Mouse (Mus musculus) limb, embryonic 15.5 days (tissue): ENCODE measurements around the gene Lrfn4. TPM values are rescaled to one million over a fixed set of nuclear protein-coding genes. Genes with fewer than 3 reads are reported as not detected.

Experiments
- ATAC-seq: fragments of 200-750 bp; cut with Nextera tagmentation; 2 replicates; pipeline ENCODE4 v1.8.0; 2017; ENCODE audit warnings: low read depth, moderate TSS enrichment; ENCODE audit not compliant: insufficient number of reproducible peaks, low FRiP score, low TSS enrichment
- H3K27ac ChIP-seq: fragments of 300-500 bp; sonication (generic); 2 replicates; pipeline ENCODE4 v1.5.1; 2015; ENCODE audit warnings: moderate library complexity, mild to moderate bottlenecking, inconsistent platforms
- H3K27me3 ChIP-seq: fragments of 300-500 bp; sonication (generic); 2 replicates; pipeline ENCODE4 v1.6.1; 2015; ENCODE audit warnings: inconsistent platforms
- H3K36me3 ChIP-seq: fragments of 300-500 bp; sonication (generic); 2 replicates; pipeline ENCODE4 v1.6.1; 2015; ENCODE audit warnings: inconsistent platforms
- H3K4me1 ChIP-seq: fragments of 300-500 bp; sonication (generic); 2 replicates; pipeline ENCODE4 v1.6.1; 2015; ENCODE audit warnings: inconsistent platforms
- H3K4me2 ChIP-seq: fragments of 300-500 bp; sonication (generic); 2 replicates; pipeline ENCODE4 v1.6.1; 2015; ENCODE audit warnings: mild to moderate bottlenecking, inconsistent platforms
- H3K4me3 ChIP-seq: fragments of 300-500 bp; sonication (generic); 2 replicates; pipeline ENCODE4 v1.5.1; 2015; ENCODE audit warnings: mild to moderate bottlenecking, inconsistent platforms
- H3K9ac ChIP-seq: fragments of 300-500 bp; sonication (generic); 2 replicates; pipeline ENCODE4 v1.6.1; 2015; ENCODE audit warnings: inconsistent platforms
- H3K9me3 ChIP-seq: fragments of 300-500 bp; sonication (generic); 2 replicates; pipeline ENCODE4 v1.6.1; 2016; ENCODE audit warnings: inconsistent platforms
- WGBS: fragments of 180-500 bp; shearing (Covaris S2); methylation state at CpG from one replicate; pipeline ENCODE4 v1.1.7; 2015; 5-methylcytosine and 5-hydroxymethylcytosine counted together
- polyA plus RNA-seq: library from polyadenylated mRNA; unstranded; fragments of >200 nt; fragmentation: Nextera tagmentation; extraction: Ambion mirVana; gene quantifications from 2 replicates; pipeline ENCODE4 v1.2.1, GENCODE M21; 2015

The Lrfn4 gene
- polyA plus RNA-seq, 1 experiment from 2014 or later: 5.3 TPM

- Histone ChIP-seq H3K9me3 (no peaks in the 10 kb centered on the region), H3K27me3 (no peaks in the 10 kb centered on the region), H3K4me3 (no peak overlapping the region), H3K4me1 (peaks cover 31% of the 10 kb centered on the region), H3K36me3 (peaks cover 36% of the 10 kb centered on the region), H3K4me2 (no peak overlapping the region), H3K9ac (no peak overlapping the region), H3K27ac (no peak overlapping the region)
- no peak for ATAC-seq
- WGBS: 80% methylated on average over 5 of the region's 5 CpGs
Observed at GRCm38 (mm10) chr19:4622780-4623179, 7.3 kb upstream of the Lrfn4 start.

GRCm38 (mm10) chr19:4620721-4621120 is 5.3 kb upstream of the Lrfn4 start:
- Histone ChIP-seq H3K27me3 (no peaks in the 10 kb centered on the region), H3K9me3 (no peaks in the 10 kb centered on the region), H3K27ac (no peak overlapping the region), H3K4me1 (peaks cover 28% of the 10 kb centered on the region), H3K4me2 (no peak overlapping the region), H3K36me3 (peaks cover 36% of the 10 kb centered on the region), H3K9ac (no peak overlapping the region), H3K4me3 (no peak overlapping the region)
- ATAC-seq: no peak
- 84% methylated on average over 7 of the region's 7 CpGs for WGBS

- H3K4me1 ChIP-seq: peaks cover 26% of the 10 kb centered on the region
- no peaks in the 10 kb centered on the region for H3K27me3 ChIP-seq
- H3K36me3 ChIP-seq: peaks cover 36% of the 10 kb centered on the region
- H3K4me3 ChIP-seq: no peak overlapping the region
- H3K27ac ChIP-seq: no peak overlapping the region
- no peak overlapping the region for H3K9ac ChIP-seq
- 69% methylated on average over 10 of the region's 10 CpGs for WGBS
- no peak for ATAC-seq
- H3K4me2 ChIP-seq: no peak overlapping the region
- H3K9me3 ChIP-seq: no peaks in the 10 kb centered on the region
Observed at GRCm38 (mm10) chr19:4619461-4619860, 4.0 kb upstream of the Lrfn4 start.

GRCm38 (mm10) chr19:4618183-4618582 is 2.7 kb upstream of the Lrfn4 start:
- Histone ChIP-seq H3K36me3 (peaks cover 36% of the 10 kb centered on the region), H3K9ac (no peak overlapping the region), H3K27ac (no peak overlapping the region), H3K9me3 (no peaks in the 10 kb centered on the region), H3K4me3 (no peak overlapping the region), H3K4me1 (peaks cover 31% of the 10 kb centered on the region), H3K4me2 (no peak overlapping the region; the same call in 1 of the 2 replicates), H3K27me3 (no peaks in the 10 kb centered on the region)
- 38% methylated on average over 18 of the region's 18 CpGs for WGBS
- ATAC-seq: no peak

GRCm38 (mm10) chr19:4616546-4616945 is 1.1 kb upstream of the Lrfn4 start:
- ATAC-seq: no peak
- Histone ChIP-seq H3K27ac (peak overlapping the region; percentile 91; the same call in 1 of the 2 replicates), H3K36me3 (peaks cover 37% of the 10 kb centered on the region), H3K4me1 (peaks cover 43% of the 10 kb centered on the region), H3K9me3 (no peaks in the 10 kb centered on the region), H3K4me2 (no peak overlapping the region), H3K27me3 (no peaks in the 10 kb centered on the region), H3K9ac (no peak overlapping the region), H3K4me3 (no peak overlapping the region)
- WGBS: 33% methylated on average over 4 of the region's 4 CpGs

GRCm38 (mm10) chr19:4614305-4615150 is 939 bp downstream of the Lrfn4 start:
- peak overlapping the region; percentile 83 for H3K4me2 ChIP-seq
- no peak for ATAC-seq
- WGBS: 18% methylated on average over 41 of the region's 49 CpGs

GRCm38 (mm10) chr19:4613464-4614304 is 1.8 kb downstream of the Lrfn4 start:
- Histone ChIP-seq H3K36me3 (peaks cover 33% of the 10 kb centered on the region), H3K4me1 (peaks cover 43% of the 10 kb centered on the region), H3K4me3 (peak overlapping the region; percentile 92), H3K27me3 (no peaks in the 10 kb centered on the region), H3K4me2 (peak overlapping the region; percentile 83; the same call in 1 of the 2 replicates), H3K9ac (0 out of 2 replicates have a peak overlapping the region, but pooled peaks have one; percentile 7), H3K27ac (peak overlapping the region; percentile 91; the same call in 1 of the 2 replicates), H3K9me3 (no peaks in the 10 kb centered on the region)
- WGBS: 86% methylated on average over 33 of the region's 33 CpGs
- no peak for ATAC-seq

More at GRCm38 (mm10) chr19:4614305-4615150, 939 bp downstream of the Lrfn4 start:
- Histone ChIP-seq H3K4me3 (peak overlapping the region; percentile 92), H3K27ac (peak overlapping the region; percentile 91), H3K4me1 (peaks cover 43% of the 10 kb centered on the region), H3K9ac (peak overlapping the region; percentile 91), H3K9me3 (no peaks in the 10 kb centered on the region), H3K27me3 (no peaks in the 10 kb centered on the region), H3K36me3 (peaks cover 33% of the 10 kb centered on the region)

- no peak overlapping the region for H3K4me2 ChIP-seq
- peaks cover 39% of the 10 kb centered on the region for H3K4me1 ChIP-seq
- H3K36me3 ChIP-seq: peaks cover 33% of the 10 kb centered on the region
- H3K9ac ChIP-seq: no peak overlapping the region
- H3K9me3 ChIP-seq: no peaks in the 10 kb centered on the region
- no peak for ATAC-seq
- no peaks in the 10 kb centered on the region for H3K27me3 ChIP-seq
- H3K27ac ChIP-seq: no peak overlapping the region
- 85% methylated on average over 19 of the region's 19 CpGs for WGBS
- no peak overlapping the region for H3K4me3 ChIP-seq
Observed at GRCm38 (mm10) chr19:4612181-4612961, 3.1 kb downstream of the Lrfn4 start.

GRCm38 (mm10) chr19:4610109-4610508 is 5.4 kb downstream of the Lrfn4 start:
- H3K27ac ChIP-seq: no peak overlapping the region
- no peak overlapping the region for H3K4me3 ChIP-seq
- H3K4me1 ChIP-seq: peaks cover 29% of the 10 kb centered on the region
- WGBS: 55% methylated on average over 4 of the region's 4 CpGs
- ATAC-seq: no peak
- no peak overlapping the region for H3K9ac ChIP-seq
- H3K4me2 ChIP-seq: no peak overlapping the region
- H3K9me3 ChIP-seq: no peaks in the 10 kb centered on the region
- H3K27me3 ChIP-seq: no peaks in the 10 kb centered on the region
- peaks cover 33% of the 10 kb centered on the region for H3K36me3 ChIP-seq

- H3K4me1 ChIP-seq: peaks cover 25% of the 10 kb centered on the region
- WGBS: 79% methylated on average over 4 of the region's 4 CpGs
- H3K27ac ChIP-seq: no peak overlapping the region
- no peaks in the 10 kb centered on the region for H3K27me3 ChIP-seq
- H3K9ac ChIP-seq: no peak overlapping the region
- H3K4me2 ChIP-seq: no peak overlapping the region
- no peak for ATAC-seq
- no peaks in the 10 kb centered on the region for H3K9me3 ChIP-seq
- peaks cover 27% of the 10 kb centered on the region for H3K36me3 ChIP-seq
- H3K4me3 ChIP-seq: no peak overlapping the region
Observed at GRCm38 (mm10) chr19:4608511-4608910, 7.0 kb downstream of the Lrfn4 start.

- H3K27me3 ChIP-seq: no peaks in the 10 kb centered on the region
- no peak overlapping the region for H3K4me3 ChIP-seq
- no peak overlapping the region for H3K9ac ChIP-seq
- 86% methylated on average over 12 of the region's 12 CpGs for WGBS
- peaks cover 16% of the 10 kb centered on the region for H3K36me3 ChIP-seq
- H3K4me1 ChIP-seq: peaks cover 14% of the 10 kb centered on the region
- no peak overlapping the region for H3K27ac ChIP-seq
- ATAC-seq: no peak
- no peaks in the 10 kb centered on the region for H3K9me3 ChIP-seq
- no peak overlapping the region for H3K4me2 ChIP-seq
Observed at GRCm38 (mm10) chr19:4607406-4607805, 8.1 kb downstream of the Lrfn4 start.
